Mouse (Mus musculus): Measurements from ENCODE around the gene Slfn4.
"Not testable (repeated sequence)": the region's sequence is repeated elsewhere in the genome, so short reads cannot be mapped to it uniquely, and the experiment has no call there.

DNA sequence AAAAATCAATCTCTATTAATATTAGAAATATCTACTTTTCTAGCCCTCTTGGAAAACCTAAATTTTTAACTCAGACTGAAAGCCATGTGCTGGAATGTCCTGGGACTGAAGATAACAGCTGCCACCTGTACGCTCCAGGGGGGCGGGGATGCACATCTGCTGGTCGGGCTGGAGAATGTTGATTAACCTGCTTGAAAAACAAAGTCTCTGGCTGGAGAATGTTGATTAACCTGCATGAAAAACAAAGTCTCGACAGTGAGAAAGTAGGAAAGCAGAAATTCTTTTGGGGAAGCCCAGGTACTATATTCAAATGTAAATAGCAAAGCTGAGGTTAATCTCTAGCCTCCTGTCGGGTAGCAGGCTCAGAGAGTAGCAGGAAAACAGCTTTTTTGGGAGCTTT is 58.6 kb downstream of the Slfn4 start:
- TF ChIP-seq CTCF (IDR thresholded peaks at IDR 0.05; ENCODE audit: low read depth, low read length); POLR2A (IDR thresholded peaks at IDR 0.05; ENCODE audit: extremely low read depth, insufficient read depth, low read length): not testable (repeated sequence)

Data from liver, adult 2 months (tissue).